Mouse (Mus musculus): ENCODE data around the gene Gm20662. TPM values are rescaled to one million over a fixed set of nuclear protein-coding genes. Genes with fewer than 3 reads are reported as not detected.

Gm20662 gene
- polyA plus RNA-seq (2014; fragmentation: Illumina TruSeq; extraction: RNeasy Lipid Tissue Mini Kit (QIAGEN cat#74804); ENCODE audit: low read depth, low replicate concordance): not detected

GRCm38 (mm10) chr9:107996049-107996448 lies at the start of gene Gm20662:
Gene Gm20662 (plus strand): TSS chr9:107996349.

GRCm38 (mm10) chr9:107949922-107950235 lies 46.3 kb upstream of the Gm20662 start, which contains the start of gene Traip:
Gene Traip (plus strand): TSS chr9:107950136.

GRCm38 (mm10) chr9:107975399-107976386 lies 20.5 kb upstream of the Gm20662 start, which contains the start of gene Uba7:
Gene Uba7 (plus strand): TSS chr9:107975505.

GRCm38 (mm10) chr9:107982681-107983346 lies 13.3 kb upstream of the Gm20662 start, which contains the start of gene Gm20661:
Gene Gm20661 (plus strand): TSS chr9:107983058.

GRCm38 (mm10) chr9:107985131-107986119 lies 10.7 kb upstream of the Gm20662 start, which contains the start of gene Inka1:
Gene Inka1 (minus strand): TSS chr9:107985879.

GRCm38 (mm10) chr9:107992197-107992596 lies 4.0 kb upstream of the Gm20662 start, which contains the start of gene Cdhr4:
Gene Cdhr4 (plus strand): TSS chr9:107992497.

GRCm38 (mm10) chr9:108001922-108002770 lies 6.0 kb downstream of the Gm20662 start, which contains the start of gene Ip6k1:
Gene Ip6k1 (plus strand): TSS chr9:108002501.

GRCm38 (mm10) chr9:108049016-108049455 lies 52.9 kb downstream of the Gm20662 start, which contains the start of gene Gmppb:
Gene Gmppb (plus strand): TSS chr9:108049242.

GRCm38 (mm10) chr9:108052885-108053664 lies 56.9 kb downstream of the Gm20662 start, which contains the start of gene Amigo3:
Gene Amigo3 (plus strand): TSS chr9:108053159.

GRCm38 (mm10) chr9:108080168-108080567 lies 84.0 kb downstream of the Gm20662 start, which contains the start of gene Mst1:
Gene Mst1 (plus strand): TSS chr9:108080436.

GRCm38 (mm10) chr9:108082988-108083431 lies 86.9 kb downstream of the Gm20662 start, which contains the start of gene Rnf123:
Gene Rnf123 (minus strand): TSS chr9:108083346.

GRCm38 (mm10) chr9:108094184-108094941 lies 98.2 kb downstream of the Gm20662 start, which contains the start of gene Apeh:
Gene Apeh (minus strand): TSS chr9:108094606.

Other genes with a start within 250 kb of the Gm20662 start
- gene Rbm5, start 225.4 kb upstream of the Gm20662 start, polyA plus RNA-seq (2014; fragmentation: Illumina TruSeq; extraction: RNeasy Lipid Tissue Mini Kit (QIAGEN cat#74804); ENCODE audit: low read depth, low replicate concordance): 233 TPM
- 211 TPM for gene Rbm6, start 123.1 kb upstream of the Gm20662 start, polyA plus RNA-seq (2014; fragmentation: Illumina TruSeq; extraction: RNeasy Lipid Tissue Mini Kit (QIAGEN cat#74804); ENCODE audit: low read depth, low replicate concordance)
- gene Mon1a, start 108.2 kb upstream of the Gm20662 start, polyA plus RNA-seq (2014; fragmentation: Illumina TruSeq; extraction: RNeasy Lipid Tissue Mini Kit (QIAGEN cat#74804); ENCODE audit: low read depth, low replicate concordance): not detected
- gene Mst1r, start 89.5 kb upstream of the Gm20662 start, polyA plus RNA-seq (2014; fragmentation: Illumina TruSeq; extraction: RNeasy Lipid Tissue Mini Kit (QIAGEN cat#74804); ENCODE audit: low read depth, low replicate concordance): 2.0 TPM
- gene Actl11, start 67.9 kb upstream of the Gm20662 start, polyA plus RNA-seq (2014; fragmentation: Illumina TruSeq; extraction: RNeasy Lipid Tissue Mini Kit (QIAGEN cat#74804); ENCODE audit: low read depth, low replicate concordance): not detected
- not detected for gene Camkv, start 60.7 kb upstream of the Gm20662 start, polyA plus RNA-seq (2014; fragmentation: Illumina TruSeq; extraction: RNeasy Lipid Tissue Mini Kit (QIAGEN cat#74804); ENCODE audit: low read depth, low replicate concordance)
- 0.32 TPM for gene Traip, start 46.2 kb upstream of the Gm20662 start, polyA plus RNA-seq (2014; fragmentation: Illumina TruSeq; extraction: RNeasy Lipid Tissue Mini Kit (QIAGEN cat#74804); ENCODE audit: low read depth, low replicate concordance)
- gene Uba7, start 20.8 kb upstream of the Gm20662 start, polyA plus RNA-seq (2014; fragmentation: Illumina TruSeq; extraction: RNeasy Lipid Tissue Mini Kit (QIAGEN cat#74804); ENCODE audit: low read depth, low replicate concordance): 4.6 TPM
- 0.47 TPM for gene Gm20661, start 13.3 kb upstream of the Gm20662 start, polyA plus RNA-seq (2014; fragmentation: Illumina TruSeq; extraction: RNeasy Lipid Tissue Mini Kit (QIAGEN cat#74804); ENCODE audit: low read depth, low replicate concordance)
- gene Inka1, start 10.5 kb upstream of the Gm20662 start, polyA plus RNA-seq (2014; fragmentation: Illumina TruSeq; extraction: RNeasy Lipid Tissue Mini Kit (QIAGEN cat#74804); ENCODE audit: low read depth, low replicate concordance): not detected
- not detected for gene Cdhr4, start 3.9 kb upstream of the Gm20662 start, polyA plus RNA-seq (2014; fragmentation: Illumina TruSeq; extraction: RNeasy Lipid Tissue Mini Kit (QIAGEN cat#74804); ENCODE audit: low read depth, low replicate concordance)
- 21.5 TPM for gene Ip6k1, start 6.2 kb downstream of the Gm20662 start, polyA plus RNA-seq (2014; fragmentation: Illumina TruSeq; extraction: RNeasy Lipid Tissue Mini Kit (QIAGEN cat#74804); ENCODE audit: low read depth, low replicate concordance)
- 1.2 TPM for gene Gmppb, start 52.9 kb downstream of the Gm20662 start, polyA plus RNA-seq (2014; fragmentation: Illumina TruSeq; extraction: RNeasy Lipid Tissue Mini Kit (QIAGEN cat#74804); ENCODE audit: low read depth, low replicate concordance)
- 0.28 TPM for gene Amigo3, start 56.8 kb downstream of the Gm20662 start, polyA plus RNA-seq (2014; fragmentation: Illumina TruSeq; extraction: RNeasy Lipid Tissue Mini Kit (QIAGEN cat#74804); ENCODE audit: low read depth, low replicate concordance)
- not detected for gene Mst1, start 84.1 kb downstream of the Gm20662 start, polyA plus RNA-seq (2014; fragmentation: Illumina TruSeq; extraction: RNeasy Lipid Tissue Mini Kit (QIAGEN cat#74804); ENCODE audit: low read depth, low replicate concordance)
- 0.60 TPM for gene Rnf123, start 87.0 kb downstream of the Gm20662 start, polyA plus RNA-seq (2014; fragmentation: Illumina TruSeq; extraction: RNeasy Lipid Tissue Mini Kit (QIAGEN cat#74804); ENCODE audit: low read depth, low replicate concordance)
- gene Apeh, start 98.3 kb downstream of the Gm20662 start, polyA plus RNA-seq (2014; fragmentation: Illumina TruSeq; extraction: RNeasy Lipid Tissue Mini Kit (QIAGEN cat#74804); ENCODE audit: low read depth, low replicate concordance): 24.7 TPM
- 0.79 TPM for gene Bsn, start 194.0 kb downstream of the Gm20662 start, polyA plus RNA-seq (2014; fragmentation: Illumina TruSeq; extraction: RNeasy Lipid Tissue Mini Kit (QIAGEN cat#74804); ENCODE audit: low read depth, low replicate concordance)

All from sigmoid colon, adult 10 weeks (tissue).